Mouse (Mus musculus): ENCODE results near the gene Wnt5a.

DNA sequence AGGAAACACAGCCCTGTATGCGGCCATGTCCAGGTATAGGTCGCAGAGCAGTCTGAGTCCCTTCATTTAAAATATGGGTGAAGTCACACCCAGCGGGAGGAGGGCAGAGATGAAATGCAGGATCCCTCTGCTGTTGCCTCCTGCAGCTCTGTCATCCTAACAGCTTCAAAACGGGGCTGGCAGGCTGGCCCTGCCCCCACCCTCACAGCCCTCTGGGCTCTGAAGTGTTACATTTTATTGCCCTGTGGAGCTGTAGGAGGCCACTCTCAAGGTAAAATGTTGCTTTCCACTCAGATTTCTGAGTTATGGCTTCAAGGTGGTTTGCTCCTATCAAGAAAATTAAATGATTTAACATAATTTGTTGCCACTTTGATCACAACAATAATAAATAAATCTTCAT, 34.9 kb upstream of the Wnt5a start:
- TF ChIP-seq CTCF (IDR thresholded peaks at IDR 0.05) = no peak
- no peak for TF ChIP-seq EP300 (IDR thresholded peaks at IDR 0.05)
